Mouse (Mus musculus): ENCODE measurements at regions not wholly inside any gene's neighbourhood (a gene's known extent, or its start where the extent isn't known, plus 50 kb on each side); places are given as distances from the start of the nearest gene placed in this dataset.

- peak; percentile 47 to 71 for DNase-seq (ENCODE audit: low spot score in 2 of 2)
Measured at GRCm38 (mm10) chr16:70093224-70093623, 220.5 kb upstream of the Gbe1 start.

- DNase-seq (ENCODE audit: low spot score in 2 of 2): no peak
Measured at GRCm38 (mm10) chr16:70095221-70095620, 218.5 kb upstream of the Gbe1 start.

- DNase-seq (ENCODE audit: low spot score in 2 of 2): no peak
Measured at GRCm38 (mm10) chr16:70103791-70104378, 209.9 kb upstream of the Gbe1 start.

- no peak for DNase-seq (ENCODE audit: low spot score in 2 of 2)
Measured at GRCm38 (mm10) chr16:70141466-70141865, 172.3 kb upstream of the Gbe1 start.

GRCm38 (mm10) chr16:70147673-70148359 is 165.9 kb upstream of the Gbe1 start:
- DNase-seq (ENCODE audit: low spot score in 2 of 2): no peak

- DNase-seq (ENCODE audit: low spot score in 2 of 2): no peak
Measured at GRCm38 (mm10) chr16:70154587-70154986, 159.2 kb upstream of the Gbe1 start.

- no peak for DNase-seq (ENCODE audit: low spot score in 2 of 2)
Measured at GRCm38 (mm10) chr16:70160539-70160938, 153.2 kb upstream of the Gbe1 start.

GRCm38 (mm10) chr16:70175140-70175539 is 138.6 kb upstream of the Gbe1 start:
- peak; percentile 20 to 35 for DNase-seq (ENCODE audit: low spot score in 2 of 2)

- no peak for DNase-seq (ENCODE audit: low spot score in 2 of 2)
Measured at GRCm38 (mm10) chr16:70178975-70179374, 134.8 kb upstream of the Gbe1 start.

- DNase-seq (ENCODE audit: low spot score in 2 of 2): no peak
Measured at GRCm38 (mm10) chr16:70213861-70214597, 99.7 kb upstream of the Gbe1 start.

- DNase-seq (ENCODE audit: low spot score in 2 of 2): no peak
Measured at GRCm38 (mm10) chr16:70214800-70215199, 98.9 kb upstream of the Gbe1 start.

GRCm38 (mm10) chr16:70227601-70228226 is 86.0 kb upstream of the Gbe1 start:
- no peak for DNase-seq (ENCODE audit: low spot score in 2 of 2)

GRCm38 (mm10) chr16:70232706-70233105 is 81.0 kb upstream of the Gbe1 start:
- DNase-seq (ENCODE audit: low spot score in 2 of 2): no peak

GRCm38 (mm10) chr16:70235189-70235588 is 78.6 kb upstream of the Gbe1 start:
- no peak for DNase-seq (ENCODE audit: low spot score in 2 of 2)

- no peak for DNase-seq (ENCODE audit: low spot score in 2 of 2)
Measured at GRCm38 (mm10) chr16:70239432-70239941, 74.3 kb upstream of the Gbe1 start.

- no peak for DNase-seq (ENCODE audit: low spot score in 2 of 2)
Measured at GRCm38 (mm10) chr16:70244205-70244756, 69.5 kb upstream of the Gbe1 start.

- DNase-seq (ENCODE audit: low spot score in 2 of 2): no peak
Measured at GRCm38 (mm10) chr16:70244963-70245362, 68.8 kb upstream of the Gbe1 start.

GRCm38 (mm10) chr16:70259364-70259763 is 54.4 kb upstream of the Gbe1 start:
- no peak for DNase-seq (ENCODE audit: low spot score in 2 of 2)

GRCm38 (mm10) chr16:70260151-70260550 is 53.6 kb upstream of the Gbe1 start:
- no peak for DNase-seq (ENCODE audit: low spot score in 2 of 2)
